Mouse (Mus musculus) C2C12 (cell line): Measurements from ENCODE around the gene Xylt1.

Experiments
- CEBPB ChIP-seq: IDR thresholded peaks from one replicate; pipeline ENCODE4 v1.6.1; 2011; ENCODE audit warnings: low read depth, mild to moderate bottlenecking, control low read depth, moderate library complexity
- CTCF ChIP-seq: IDR thresholded peaks from one replicate; pipeline ENCODE4 v1.5.1; 2011; ENCODE audit not compliant: control insufficient read depth, insufficient read depth, insufficient read length
- MAX ChIP-seq: IDR thresholded peaks from one replicate; pipeline ENCODE4 v1.6.1; 2011; ENCODE audit warnings: mild to moderate bottlenecking, control low read depth
- MYOG ChIP-seq: IDR thresholded peaks from one replicate; pipeline ENCODE4 v1.6.1; 2011; ENCODE audit not compliant: control insufficient read depth, insufficient read length; ENCODE audit errors: extremely low read depth

GRCm38 (mm10) chr7:117415009-117415363, 34.2 kb downstream of the Xylt1 start:
- TF ChIP-seq CTCF (no peak), CEBPB (no peak), MAX (no peak), MYOG (no peak)
